Mouse (Mus musculus): ENCODE measurements around the gene Arhgap27. TPM values are rescaled to one million over a fixed set of nuclear protein-coding genes. Genes with fewer than 3 reads are reported as not detected.

Gene Arhgap27
- total RNA-seq, 1 experiment: 8.2 TPM

DNA sequence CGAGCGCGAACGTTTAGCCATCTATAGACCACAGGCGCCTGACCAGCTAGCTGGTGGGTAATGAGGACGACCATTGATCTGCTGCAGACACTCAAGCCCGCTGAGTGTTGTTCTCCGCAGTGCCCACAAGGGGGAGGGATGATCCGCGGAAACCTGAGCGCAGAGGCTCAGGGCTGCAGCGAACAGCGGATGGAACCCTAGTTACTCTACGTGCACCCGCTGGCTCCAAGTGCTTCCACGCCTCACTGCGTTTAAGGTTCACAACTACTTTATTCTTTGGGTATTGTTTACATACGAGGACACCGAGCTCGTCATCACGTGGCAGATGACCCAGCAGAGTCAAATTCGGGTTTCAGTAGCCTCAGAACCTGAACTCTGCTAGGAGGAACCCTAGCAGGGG is 4.4 kb downstream of the Arhgap27 start:
- peaks cover 0 to 24% of the 10 kb centered on the region in 2 experiments; a peak in 2 of 4 replicates for H3K4me1 ChIP-seq (ENCODE audit: control insufficient read depth in 2 of 2, insufficient read depth in 2 of 2, low read length in 2 of 2, poor library complexity in 1 of 2)

GRCm38 (mm10) chr11:103358316-103358715 is 5.2 kb downstream of the Arhgap27 start:
- no peaks in the 10 kb centered on the region for H3K36me3 ChIP-seq (ENCODE audit: control insufficient read depth, insufficient read depth, low read length, poor library complexity, severe bottlenecking)
- no peak overlapping the region for H3K9ac ChIP-seq (ENCODE audit: insufficient read depth, low read depth, low read length, poor library complexity, severe bottlenecking)
- no peak for DNase-seq (ENCODE audit: low read depth, low spot score)
- in situ Hi-C loops (cut with MboI; ENCODE audit: low sequenced_read_pairs in 2 of 2, unreplicated experiment in 2 of 2): loop anchor here in 1 of 2 experiments (10.0 kb wide), 1 partner anchor 106 kb away; no protein-coding TSS in a partner anchor
- H3K9me3 ChIP-seq (ENCODE audit: control insufficient read depth, insufficient read depth, low read depth, low read length): no peaks in the 10 kb centered on the region
- H3K27ac ChIP-seq (ENCODE audit: insufficient read depth, low read depth, low read length, poor library complexity, severe bottlenecking): no peak overlapping the region
- no peak overlapping the region for H3K4me3 ChIP-seq (ENCODE audit: insufficient read depth in 1 of 2, low read depth in 1 of 2, low read length in 2 of 2, poor library complexity in 1 of 2, severe bottlenecking in 1 of 2)
- TF ChIP-seq MAFK (IDR thresholded peaks at IDR 0.05; ENCODE audit: insufficient read depth, low read depth, low read length): no peak
- no peak for TF ChIP-seq CHD2 (IDR thresholded peaks at IDR 0.05; ENCODE audit: low read depth, low read length)
- TF ChIP-seq ZC3H11A (IDR thresholded peaks at IDR 0.05; ENCODE audit: borderline replicate concordance, low read depth, low read length): no peak
- TF ChIP-seq ZNF384 (IDR thresholded peaks at IDR 0.05; ENCODE audit: low read depth, low read length): no peak
- no peak for TF ChIP-seq HCFC1 (IDR thresholded peaks at IDR 0.05; ENCODE audit: borderline replicate concordance, insufficient read depth, low read length)
- H3K4me1 ChIP-seq (ENCODE audit: control insufficient read depth in 2 of 2, insufficient read depth in 2 of 2, low read length in 2 of 2, poor library complexity in 1 of 2): peaks cover 0 to 18% of the 10 kb centered on the region in 2 experiments; a peak in 2 of 4 replicates

More for the DNA sequence above, 4.4 kb downstream of the Arhgap27 start:
- Histone ChIP-seq H3K9ac (ENCODE audit: insufficient read depth, low read depth, low read length, poor library complexity, severe bottlenecking) (peak overlapping the region; percentile 21; the same call in 1 of the 2 replicates), H3K27ac (ENCODE audit: insufficient read depth, low read depth, low read length, poor library complexity, severe bottlenecking) (no peak overlapping the region), H3K4me3 (ENCODE audit: insufficient read depth in 1 of 2, low read depth in 1 of 2, low read length in 2 of 2, poor library complexity in 1 of 2, severe bottlenecking in 1 of 2) (peak overlapping the region; percentile 34 to 80), H3K36me3 (ENCODE audit: control insufficient read depth, insufficient read depth, low read length, poor library complexity, severe bottlenecking) (no peaks in the 10 kb centered on the region), H3K9me3 (ENCODE audit: control insufficient read depth, insufficient read depth, low read depth, low read length) (no peaks in the 10 kb centered on the region)
- DNase-seq (ENCODE audit: low read depth, low spot score): peak; percentile 80
- TF ChIP-seq ZC3H11A (IDR thresholded peaks at IDR 0.05; ENCODE audit: borderline replicate concordance, low read depth, low read length) (peak; percentile 80), HCFC1 (IDR thresholded peaks at IDR 0.05; ENCODE audit: borderline replicate concordance, insufficient read depth, low read length) (no peak)
- in situ Hi-C loops (cut with MboI; ENCODE audit: low sequenced_read_pairs in 2 of 2, unreplicated experiment in 2 of 2): loop anchor here in 1 of 2 experiments (10.0 kb wide), 1 partner anchor 106 kb away; no protein-coding TSS in a partner anchor

GRCm38 (mm10) chr11:103357710-103358109 is 5.8 kb downstream of the Arhgap27 start:
- no peaks in the 10 kb centered on the region for H3K9me3 ChIP-seq (ENCODE audit: control insufficient read depth, insufficient read depth, low read depth, low read length)
- H3K9ac ChIP-seq (ENCODE audit: insufficient read depth, low read depth, low read length, poor library complexity, severe bottlenecking): no peak overlapping the region
- no peak overlapping the region for H3K4me3 ChIP-seq (ENCODE audit: insufficient read depth in 1 of 2, low read depth in 1 of 2, low read length in 2 of 2, poor library complexity in 1 of 2, severe bottlenecking in 1 of 2)
- H3K36me3 ChIP-seq (ENCODE audit: control insufficient read depth, insufficient read depth, low read length, poor library complexity, severe bottlenecking): no peaks in the 10 kb centered on the region
- in situ Hi-C loops (cut with MboI; ENCODE audit: low sequenced_read_pairs in 2 of 2, unreplicated experiment in 2 of 2): loop anchor here in 1 of 2 experiments (10.0 kb wide), 1 partner anchor 107 kb away; no protein-coding TSS in a partner anchor
- peaks cover 0 to 18% of the 10 kb centered on the region in 2 experiments; a peak in 2 of 4 replicates for H3K4me1 ChIP-seq (ENCODE audit: control insufficient read depth in 2 of 2, insufficient read depth in 2 of 2, low read length in 2 of 2, poor library complexity in 1 of 2)
- H3K27ac ChIP-seq (ENCODE audit: insufficient read depth, low read depth, low read length, poor library complexity, severe bottlenecking): no peak overlapping the region
- DNase-seq (ENCODE audit: low read depth, low spot score): no peak
- TF ChIP-seq ZNF384 (IDR thresholded peaks at IDR 0.05; ENCODE audit: low read depth, low read length): no peak
- TF ChIP-seq MAFK (IDR thresholded peaks at IDR 0.05; ENCODE audit: insufficient read depth, low read depth, low read length): no peak
- no peak for TF ChIP-seq ZC3H11A (IDR thresholded peaks at IDR 0.05; ENCODE audit: borderline replicate concordance, low read depth, low read length)
- TF ChIP-seq HCFC1 (IDR thresholded peaks at IDR 0.05; ENCODE audit: borderline replicate concordance, insufficient read depth, low read length): no peak

- Histone ChIP-seq H3K4me1 (ENCODE audit: control insufficient read depth in 2 of 2, insufficient read depth in 2 of 2, low read length in 2 of 2, poor library complexity in 1 of 2) (peaks cover 0 to 18% of the 10 kb centered on the region in 2 experiments; a peak in 2 of 4 replicates), H3K27ac (ENCODE audit: insufficient read depth, low read depth, low read length, poor library complexity, severe bottlenecking) (no peak overlapping the region), H3K9ac (ENCODE audit: insufficient read depth, low read depth, low read length, poor library complexity, severe bottlenecking) (no peak overlapping the region), H3K9me3 (ENCODE audit: control insufficient read depth, insufficient read depth, low read depth, low read length) (no peaks in the 10 kb centered on the region), H3K4me3 (ENCODE audit: insufficient read depth in 1 of 2, low read depth in 1 of 2, low read length in 2 of 2, poor library complexity in 1 of 2, severe bottlenecking in 1 of 2) (no peak overlapping the region), H3K36me3 (ENCODE audit: control insufficient read depth, insufficient read depth, low read length, poor library complexity, severe bottlenecking) (no peaks in the 10 kb centered on the region)
- in situ Hi-C loops (cut with MboI; ENCODE audit: low sequenced_read_pairs in 2 of 2, unreplicated experiment in 2 of 2): loop anchor here in 1 of 2 experiments (10.0 kb wide), 1 partner anchor 108 kb away; no protein-coding TSS in a partner anchor
- no peak for DNase-seq (ENCODE audit: low read depth, low spot score)
- TF ChIP-seq ZC3H11A (IDR thresholded peaks at IDR 0.05; ENCODE audit: borderline replicate concordance, low read depth, low read length): no peak
- no peak for TF ChIP-seq CHD2 (IDR thresholded peaks at IDR 0.05; ENCODE audit: low read depth, low read length)
- no peak for TF ChIP-seq ZNF384 (IDR thresholded peaks at IDR 0.05; ENCODE audit: low read depth, low read length)
- TF ChIP-seq MAFK (IDR thresholded peaks at IDR 0.05; ENCODE audit: insufficient read depth, low read depth, low read length): no peak
- TF ChIP-seq HCFC1 (IDR thresholded peaks at IDR 0.05; ENCODE audit: borderline replicate concordance, insufficient read depth, low read length): no peak
Measured at GRCm38 (mm10) chr11:103356938-103357670, 6.4 kb downstream of the Arhgap27 start.
